Mouse (Mus musculus): Measurements from ENCODE around the gene Slc4a1. TPM values are rescaled to one million over a fixed set of nuclear protein-coding genes. Genes with fewer than 3 reads are reported as not detected.

The Slc4a1 gene
- polyA plus RNA-seq, 1 experiment: 0.60 TPM

DNA sequence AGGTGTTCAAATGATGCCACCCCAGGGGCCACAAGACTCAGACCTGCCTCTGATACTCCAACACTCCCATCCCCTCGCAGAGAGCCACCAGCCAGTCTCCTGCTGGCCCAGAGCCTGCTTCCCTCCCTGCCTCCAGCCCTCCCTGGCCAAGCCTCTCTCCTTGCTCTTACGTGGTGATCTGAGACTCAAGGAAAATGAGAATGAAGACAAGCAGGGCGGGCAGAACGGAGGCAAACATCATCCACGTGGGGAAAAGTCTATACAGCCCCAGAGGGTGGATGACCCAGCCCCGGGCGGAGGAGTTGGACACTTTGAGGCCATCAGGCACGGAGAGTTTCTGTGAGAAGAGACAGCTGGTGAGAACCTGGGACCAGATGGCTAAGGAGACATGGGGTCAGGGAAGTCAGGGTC is 13.0 kb downstream of the Slc4a1 start:
- no peak for DNase-seq (ENCODE audit: extremely low spot score in 1 of 2, low spot score in 1 of 2)

DNA sequence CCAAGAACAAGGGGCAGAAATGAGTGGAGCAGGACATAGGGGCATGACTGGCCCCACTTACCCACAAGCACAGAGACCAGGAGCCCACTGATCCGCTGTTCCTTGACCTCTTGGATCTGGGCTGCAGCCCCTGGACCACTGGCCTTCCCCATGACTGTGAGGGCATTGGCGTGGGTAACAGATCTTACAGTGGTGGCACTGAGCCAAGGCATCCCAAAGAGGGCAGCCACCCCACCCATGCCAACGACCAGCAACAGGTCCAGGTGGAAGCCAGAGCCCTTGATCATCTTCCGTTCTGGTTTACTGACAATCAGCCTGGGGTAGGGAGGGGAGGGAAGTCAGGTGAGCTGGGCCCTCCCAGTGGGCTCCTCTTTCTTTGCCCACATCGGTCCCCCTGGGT is 13.6 kb downstream of the Slc4a1 start:
- no peak for DNase-seq (ENCODE audit: extremely low spot score in 1 of 2, low spot score in 1 of 2)

DNA sequence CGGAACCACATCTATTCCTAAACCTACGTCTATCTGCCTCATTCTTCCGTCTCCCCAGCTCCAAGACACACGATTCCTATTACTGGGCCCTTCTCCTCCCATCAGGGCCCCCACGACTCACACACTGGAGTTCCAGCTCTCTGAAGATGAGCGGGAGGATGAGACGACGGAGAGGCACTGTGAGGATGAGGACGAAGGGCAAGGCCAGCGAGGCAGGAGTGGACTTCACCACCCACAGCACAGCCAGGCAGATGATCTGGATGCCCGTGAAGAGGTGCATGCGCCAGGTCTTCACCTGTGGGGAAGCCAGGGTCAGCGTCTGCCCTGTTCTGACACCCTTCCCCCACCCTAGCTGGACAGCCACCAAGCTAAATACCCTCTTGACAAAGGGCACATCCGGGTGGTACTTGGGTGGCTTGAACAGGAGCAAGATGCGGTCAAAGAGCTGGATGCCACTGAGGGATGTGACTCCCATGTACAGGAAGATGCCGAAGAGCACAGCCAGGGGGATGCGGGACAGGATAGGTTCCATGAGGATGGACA is 15.0 kb downstream of the Slc4a1 start:
- DNase-seq (ENCODE audit: extremely low spot score in 1 of 2, low spot score in 1 of 2): no peak

DNA sequence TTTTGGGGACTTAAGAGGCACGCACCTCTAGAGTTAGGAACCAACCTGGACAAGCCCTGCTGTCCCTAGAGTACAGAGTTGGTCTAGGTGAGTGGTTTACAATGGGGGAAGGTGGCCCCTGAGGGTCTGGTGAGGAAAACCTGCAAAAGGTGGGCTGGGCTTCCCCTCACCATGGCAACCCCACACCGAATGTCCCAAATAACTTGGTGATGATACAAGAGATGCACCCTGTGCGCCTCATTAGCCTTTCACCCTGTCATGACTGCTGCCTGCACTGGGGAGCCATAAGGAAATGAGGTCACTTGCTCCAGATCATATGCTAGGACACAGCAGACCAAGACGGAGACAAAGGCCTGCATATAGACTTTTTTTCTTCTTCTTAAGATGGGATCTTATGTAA is 15.6 kb downstream of the Slc4a1 start:
- DNase-seq (ENCODE audit: extremely low spot score in 1 of 2, low spot score in 1 of 2): no peak

DNA sequence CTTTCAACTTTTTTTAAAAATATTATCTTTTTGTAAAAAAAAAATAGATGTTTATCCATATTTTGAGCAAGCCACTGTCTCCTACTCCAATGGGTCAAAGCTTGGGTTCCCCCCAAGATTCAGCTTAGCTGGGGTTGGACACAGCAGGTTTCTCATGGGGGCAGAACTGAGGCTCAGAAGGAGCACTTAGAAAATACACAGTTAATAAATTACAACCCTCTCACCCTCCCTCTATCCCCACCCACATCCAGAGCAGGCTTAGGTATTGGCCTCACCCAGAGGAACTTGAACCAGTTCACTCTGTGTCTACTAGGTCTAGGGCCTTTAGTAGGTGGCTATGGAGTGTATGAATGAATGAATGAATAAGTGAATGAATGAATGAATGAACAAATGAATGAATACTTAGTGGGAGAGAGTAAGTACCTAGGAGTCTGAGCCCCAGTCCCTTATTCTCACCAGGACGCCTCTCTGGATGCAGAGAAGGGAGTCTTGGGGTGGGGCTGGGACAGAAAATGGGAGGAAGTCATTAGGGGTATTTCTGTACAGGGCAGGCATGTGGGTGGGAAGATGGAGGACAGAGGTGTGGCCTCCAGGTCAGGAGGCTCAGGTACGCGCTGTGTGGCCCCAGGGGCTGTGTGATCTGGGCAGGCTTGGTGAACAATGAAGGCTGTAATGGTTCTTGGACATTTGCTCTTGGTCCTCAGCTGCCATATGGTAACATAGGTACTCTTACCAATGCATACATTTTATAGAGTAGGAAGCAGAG is 16.6 kb downstream of the Slc4a1 start:
- no peak for DNase-seq (ENCODE audit: extremely low spot score in 1 of 2, low spot score in 1 of 2)

DNA sequence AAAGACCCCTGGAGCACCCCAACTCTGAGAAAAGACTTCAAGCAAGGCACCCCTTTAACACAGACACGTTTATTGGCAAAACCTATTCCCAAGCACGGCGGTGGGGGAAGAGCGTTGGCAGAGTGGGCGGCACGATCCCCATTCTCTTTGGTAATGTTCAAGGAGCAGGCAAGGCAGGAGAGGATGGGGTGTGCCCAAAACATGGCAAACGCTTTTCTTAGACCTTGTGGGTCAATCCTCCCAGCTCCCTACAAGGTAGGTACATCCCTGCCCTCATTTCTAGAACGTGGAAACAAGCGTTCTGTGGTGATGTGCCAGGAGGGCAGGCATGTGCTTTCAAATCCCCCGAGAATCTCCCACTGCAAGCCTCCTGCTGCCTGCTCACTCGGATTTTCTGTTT is 17.2 kb downstream of the Slc4a1 start:
- DNase-seq (ENCODE audit: extremely low spot score in 1 of 2, low spot score in 1 of 2): no peak

DNA sequence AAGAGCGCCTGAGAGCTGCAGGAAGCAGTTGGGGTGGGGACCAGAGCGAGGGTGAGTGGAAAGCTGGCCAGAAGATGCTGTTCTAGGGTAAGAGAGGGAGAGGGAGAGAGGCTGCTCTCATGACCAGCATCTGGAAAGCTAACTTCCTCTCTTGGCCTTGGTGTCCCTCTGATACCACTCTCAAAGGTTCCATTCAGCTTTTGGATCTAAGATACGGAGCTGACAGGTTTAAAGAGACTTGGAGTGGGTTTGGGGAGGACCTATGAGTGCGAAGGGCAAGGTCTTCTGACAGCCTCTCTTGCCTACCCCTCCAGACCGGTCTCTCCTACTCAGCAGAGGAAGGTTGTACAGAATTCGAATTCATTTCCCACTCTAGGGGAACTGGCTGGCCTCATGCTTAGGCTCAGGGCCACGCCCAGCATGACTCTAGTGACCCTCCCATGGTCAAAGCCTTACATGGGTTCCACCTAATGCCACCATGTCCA is 17.9 kb downstream of the Slc4a1 start:
- no peak for DNase-seq (ENCODE audit: extremely low spot score in 1 of 2, low spot score in 1 of 2)

DNA sequence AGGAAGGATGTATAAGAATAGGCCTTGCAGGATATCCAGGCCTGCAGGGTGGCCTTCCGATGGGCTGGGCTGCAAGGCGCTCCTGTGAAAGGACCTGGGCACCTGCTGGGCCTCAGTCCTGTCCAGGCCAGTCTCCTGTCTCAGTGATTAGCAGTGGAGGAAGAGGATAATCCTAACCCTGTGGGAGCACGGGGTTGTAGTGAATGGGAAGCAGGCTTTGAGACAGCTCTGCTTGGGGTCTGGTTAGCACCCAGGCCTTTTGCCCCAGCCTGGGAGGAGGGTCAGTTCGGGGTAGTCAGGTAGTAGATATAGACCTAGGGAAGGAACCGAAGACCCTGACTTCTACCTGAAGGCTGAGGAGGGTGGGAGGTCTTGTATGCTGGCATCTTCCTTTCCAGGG is 18.3 kb downstream of the Slc4a1 start:
- no peak for DNase-seq (ENCODE audit: extremely low spot score in 1 of 2, low spot score in 1 of 2)

DNA sequence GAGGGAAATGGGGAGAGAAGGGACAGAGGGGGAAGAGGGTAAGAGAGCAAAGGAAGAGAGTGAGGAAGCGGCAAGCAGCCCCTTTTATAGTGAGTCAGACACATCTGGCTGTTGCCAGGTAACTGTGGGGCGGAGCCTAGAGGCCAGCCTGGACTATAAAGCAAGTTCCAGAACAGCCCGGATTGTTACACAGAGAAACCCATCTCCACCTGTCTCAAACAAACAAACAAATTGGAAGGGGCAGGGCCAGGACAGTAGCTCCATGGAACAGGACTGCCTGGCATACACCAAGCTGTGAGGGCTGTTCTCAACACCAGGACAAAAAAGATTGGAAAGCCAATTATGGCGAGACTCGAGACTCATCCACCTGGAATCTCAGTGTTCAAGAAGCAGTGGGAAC is 19.1 kb downstream of the Slc4a1 start:
- no peak for DNase-seq (ENCODE audit: extremely low spot score in 1 of 2, low spot score in 1 of 2)

DNA sequence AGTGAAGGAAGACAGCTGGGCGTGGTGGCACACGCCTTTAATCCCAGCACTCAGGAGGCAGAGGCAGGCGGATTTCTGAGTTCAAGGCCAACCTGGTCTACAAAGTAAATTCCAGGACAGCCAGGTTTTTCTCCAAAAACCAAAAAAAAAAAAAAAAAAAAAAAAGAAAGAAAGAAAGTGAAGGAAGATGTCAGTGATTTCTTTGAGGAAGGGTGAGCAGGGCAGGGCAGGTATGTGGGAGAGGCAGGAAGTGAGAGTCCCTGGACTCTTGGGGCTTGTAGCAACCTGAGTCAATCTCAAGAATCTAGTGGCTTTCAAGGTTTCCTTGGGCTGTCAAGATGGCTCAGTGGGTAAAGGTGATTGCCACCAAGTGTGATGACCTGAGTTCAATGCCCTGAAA is 21.5 kb downstream of the Slc4a1 start:
- DNase-seq (ENCODE audit: extremely low spot score in 1 of 2, low spot score in 1 of 2): no peak

DNA sequence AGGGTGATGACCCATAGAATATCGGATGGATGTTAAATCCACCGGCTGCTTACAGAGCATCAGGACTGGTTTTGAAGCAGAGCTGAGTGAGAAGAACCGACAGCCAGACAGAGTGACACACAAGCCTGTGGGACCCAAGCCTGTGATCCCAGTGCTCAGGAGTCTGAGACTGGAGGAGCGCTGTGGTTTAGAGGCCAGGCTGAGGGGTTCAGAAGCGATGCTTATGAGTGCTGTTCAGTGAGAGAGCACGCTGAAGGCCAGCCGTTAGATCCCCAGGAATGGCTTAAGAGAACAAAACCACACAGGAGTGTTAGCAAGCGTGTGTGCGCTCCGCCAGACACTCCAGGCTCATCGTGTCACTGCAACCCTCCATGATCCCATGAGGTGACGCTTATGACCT is 23.3 kb downstream of the Slc4a1 start:
- DNase-seq (ENCODE audit: extremely low spot score in 1 of 2, low spot score in 1 of 2): no peak

DNA sequence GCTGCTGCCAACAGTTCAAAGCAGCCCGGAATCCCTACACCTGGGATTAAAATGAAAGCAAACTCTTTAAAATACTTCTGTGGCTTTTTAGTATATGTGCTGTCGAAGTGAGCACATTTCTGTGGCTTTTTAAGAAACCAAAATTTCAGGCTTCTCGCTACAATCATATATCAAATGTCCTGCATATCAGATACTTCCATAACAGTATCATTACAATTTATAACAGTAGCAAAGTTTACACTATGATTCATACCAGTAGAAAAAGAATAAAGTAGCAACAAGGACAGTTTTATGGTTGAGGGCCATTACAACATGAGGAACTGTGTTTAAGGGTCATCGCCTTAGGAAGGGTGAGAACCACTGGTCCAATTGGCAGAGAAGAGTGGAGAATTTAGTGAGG is 24.9 kb downstream of the Slc4a1 start:
- no peak for DNase-seq (ENCODE audit: extremely low spot score in 1 of 2, low spot score in 1 of 2)

DNA sequence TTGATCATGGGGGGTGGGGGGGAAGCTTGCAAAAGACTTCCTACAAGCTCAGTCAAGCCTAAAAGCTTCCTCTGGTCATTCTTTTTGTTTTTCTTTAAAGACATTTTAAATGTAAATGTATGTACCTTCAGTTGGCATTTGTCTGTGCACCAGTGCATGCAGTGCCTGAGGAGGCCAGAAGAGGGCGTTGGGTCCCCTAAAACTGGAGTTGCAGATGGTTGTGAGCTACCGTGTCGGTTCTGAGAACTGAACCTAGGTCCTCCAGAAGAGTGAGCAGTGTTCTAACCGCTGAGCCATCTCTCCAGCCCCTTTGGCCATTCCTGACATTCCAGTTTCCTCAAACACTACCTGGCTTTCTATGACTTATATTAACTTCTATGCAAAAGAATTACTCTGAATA is 26.4 kb downstream of the Slc4a1 start:
- no peak for DNase-seq (ENCODE audit: extremely low spot score in 1 of 2, low spot score in 1 of 2)

DNA sequence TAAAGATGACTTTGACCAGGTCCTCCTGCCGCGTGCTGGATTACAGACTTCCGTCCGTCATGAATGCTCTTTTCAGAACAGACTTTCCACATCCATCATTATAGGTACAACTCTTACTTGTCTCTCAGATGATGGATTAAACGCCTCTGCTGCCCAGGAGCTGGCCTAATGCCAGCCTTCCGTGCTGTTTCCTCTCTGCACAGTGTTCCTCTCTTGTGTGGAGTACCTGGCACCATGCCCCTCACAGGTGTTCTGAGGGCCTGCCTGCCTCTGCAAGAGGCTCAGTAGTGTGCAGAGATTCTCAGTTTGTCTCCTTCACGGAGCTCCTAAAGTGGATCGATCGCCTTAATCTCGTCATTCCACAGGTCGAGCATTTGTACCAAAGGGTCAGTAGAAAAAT is 26.8 kb downstream of the Slc4a1 start:
- no peak for DNase-seq (ENCODE audit: extremely low spot score in 1 of 2, low spot score in 1 of 2)

DNA sequence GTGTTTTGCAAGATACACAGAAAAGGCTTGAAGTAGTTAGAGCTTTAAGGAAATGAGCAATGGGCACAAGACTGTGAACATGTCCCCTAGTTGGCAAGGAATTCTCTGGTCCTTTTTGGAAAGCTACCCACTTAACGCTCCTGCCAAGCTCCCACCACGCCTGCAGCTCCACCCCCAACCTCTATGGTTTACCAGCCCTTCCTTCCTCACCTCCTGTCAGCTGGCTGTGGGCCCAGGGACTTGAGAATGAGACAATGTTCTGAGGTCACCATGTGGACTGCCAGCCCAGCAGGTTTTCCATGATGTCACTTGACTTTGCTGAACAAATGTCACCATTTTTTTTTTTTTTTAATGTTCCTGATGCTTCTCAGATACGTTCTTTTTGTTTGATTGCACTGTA is 27.4 kb downstream of the Slc4a1 start:
- peak in 1 of 2 experiments; percentile 78 for DNase-seq (ENCODE audit: extremely low spot score in 1 of 2, low spot score in 1 of 2)

DNA sequence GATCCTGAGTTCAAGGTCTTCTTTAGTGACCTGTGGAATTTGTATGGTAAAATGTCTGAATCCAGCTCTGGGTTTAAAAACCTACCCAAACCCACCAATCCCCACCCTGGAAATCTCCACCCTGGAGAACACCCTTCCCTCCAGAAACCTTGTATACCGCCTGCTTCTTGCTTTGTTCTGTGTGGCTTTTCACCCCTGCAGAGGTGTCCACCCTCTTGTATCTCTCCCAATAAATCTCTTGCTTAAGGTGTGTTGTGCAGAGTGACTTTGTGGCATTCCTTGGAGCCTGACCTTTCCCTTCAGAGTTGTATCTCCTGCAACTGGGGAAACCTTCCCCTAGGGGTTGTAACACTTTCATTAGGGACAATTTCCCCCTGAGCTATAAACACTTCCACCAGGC is 28.1 kb downstream of the Slc4a1 start:
- DNase-seq (ENCODE audit: extremely low spot score in 1 of 2, low spot score in 1 of 2): no peak

DNA sequence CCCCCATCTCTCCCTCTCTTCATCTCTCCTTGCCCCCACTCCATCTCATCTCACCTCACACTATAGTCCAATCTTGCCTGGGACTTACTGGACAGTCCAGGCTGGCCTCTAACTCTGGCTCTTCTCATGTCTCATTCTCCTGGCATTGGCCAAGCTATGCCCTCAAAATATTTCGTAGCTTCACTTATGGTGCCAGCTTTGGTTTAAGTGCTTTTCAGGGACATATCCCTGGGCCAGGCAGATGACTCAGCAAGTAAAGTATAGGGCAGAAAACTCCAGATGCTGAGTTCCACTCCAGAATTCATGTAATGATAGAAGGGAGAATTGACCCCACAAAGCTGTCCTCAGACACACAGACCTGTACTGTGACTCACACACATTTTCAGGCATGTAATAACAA is 29.8 kb downstream of the Slc4a1 start:
- no peak for DNase-seq (ENCODE audit: extremely low spot score in 1 of 2, low spot score in 1 of 2)

DNA sequence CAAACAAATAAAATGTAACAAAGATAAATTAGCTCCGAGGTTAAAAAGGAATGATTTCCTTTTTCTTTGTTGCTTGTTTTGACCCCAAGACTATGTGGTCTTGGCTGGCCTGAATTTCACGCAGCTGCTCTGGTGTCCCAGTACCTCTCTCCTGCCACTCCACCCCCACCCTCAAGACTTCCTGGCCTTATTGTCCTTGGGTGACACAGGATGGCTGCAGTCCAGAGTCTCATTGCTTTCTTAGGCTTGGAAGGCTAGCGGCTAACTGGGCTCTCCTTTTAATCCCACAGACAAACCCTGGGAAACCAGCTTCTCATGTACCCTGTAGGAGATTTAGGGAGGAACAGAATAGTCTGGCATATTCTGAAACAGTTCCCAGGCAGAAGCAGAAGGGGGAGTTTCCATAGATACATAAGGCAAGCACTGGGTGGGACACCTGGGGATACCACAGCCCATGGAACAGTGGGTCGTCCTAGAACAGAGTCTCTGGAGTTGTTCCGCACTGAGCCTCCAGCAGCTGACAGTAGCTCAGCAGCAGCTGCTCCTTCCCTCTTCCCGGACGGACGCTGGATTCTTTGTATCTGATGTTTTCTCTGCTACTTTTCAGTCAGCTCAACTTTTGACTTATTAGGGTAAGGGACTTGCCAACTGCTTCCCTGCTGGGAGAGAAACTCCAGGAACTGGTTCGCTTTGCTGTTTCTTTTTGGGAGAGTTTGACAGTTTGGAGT is 30.9 kb downstream of the Slc4a1 start:
- no peak for DNase-seq (ENCODE audit: extremely low spot score in 1 of 2, low spot score in 1 of 2)

DNA sequence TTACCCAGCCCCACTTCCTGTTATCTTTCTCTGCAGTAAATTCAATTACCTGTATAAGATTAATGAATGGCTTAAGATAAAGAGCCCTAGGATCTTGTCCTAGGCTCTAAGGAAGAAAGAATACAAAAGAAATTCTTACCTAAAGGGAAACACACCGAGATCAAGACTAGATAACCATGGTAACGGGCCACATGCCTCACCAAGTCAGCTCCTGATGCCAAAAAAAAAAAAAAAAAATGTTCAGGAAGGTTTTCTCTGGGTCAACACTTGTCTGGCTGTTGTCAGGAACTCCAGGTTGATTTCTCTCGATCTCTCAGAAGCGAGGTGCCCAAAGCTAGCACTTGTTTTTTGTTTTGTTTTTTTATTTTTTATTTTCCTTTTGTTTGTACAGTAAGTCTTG is 32.0 kb downstream of the Slc4a1 start:
- no peak for DNase-seq (ENCODE audit: extremely low spot score in 1 of 2, low spot score in 1 of 2)

DNA sequence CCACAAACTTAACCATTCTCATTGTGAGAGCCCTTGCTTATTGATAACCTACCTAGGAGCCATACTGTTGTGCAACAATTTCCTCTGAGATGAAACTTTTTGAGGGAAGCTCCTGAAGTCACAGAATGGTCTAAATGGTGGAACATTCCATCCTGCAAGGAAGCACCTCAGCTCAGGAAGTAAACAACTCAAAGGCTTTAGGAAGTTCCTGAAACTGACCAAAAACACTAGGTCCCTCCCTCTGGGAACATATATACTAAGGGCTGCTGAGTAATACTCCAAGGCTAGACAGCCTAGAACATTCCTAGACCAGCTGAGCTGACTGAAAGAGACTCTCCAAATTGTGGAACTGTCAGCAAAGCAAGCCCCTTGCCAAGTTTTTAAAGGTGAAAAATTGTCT is 32.9 kb downstream of the Slc4a1 start:
- DNase-seq (ENCODE audit: extremely low spot score in 1 of 2, low spot score in 1 of 2): no peak

DNA sequence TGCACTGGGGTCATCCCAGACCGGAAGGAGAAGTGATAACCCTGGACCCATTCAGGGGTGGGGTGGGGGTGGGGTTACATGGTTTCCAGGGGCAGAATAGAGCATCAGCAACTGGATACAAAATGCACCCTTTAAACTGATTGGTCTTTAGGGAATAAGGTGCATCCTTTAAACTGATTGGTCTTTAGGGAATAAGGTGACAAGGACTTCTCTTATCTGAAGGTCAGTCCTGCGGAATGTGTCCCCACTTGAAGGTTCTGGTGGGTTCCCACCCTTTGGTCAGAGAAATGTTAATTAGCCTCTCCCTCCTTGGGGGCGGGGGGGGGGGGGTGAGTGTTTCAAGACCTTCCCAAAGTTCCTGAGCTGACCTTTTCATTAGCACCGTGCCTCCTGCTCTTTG is 34.2 kb downstream of the Slc4a1 start:
- no peak for DNase-seq (ENCODE audit: extremely low spot score in 1 of 2, low spot score in 1 of 2)

DNA sequence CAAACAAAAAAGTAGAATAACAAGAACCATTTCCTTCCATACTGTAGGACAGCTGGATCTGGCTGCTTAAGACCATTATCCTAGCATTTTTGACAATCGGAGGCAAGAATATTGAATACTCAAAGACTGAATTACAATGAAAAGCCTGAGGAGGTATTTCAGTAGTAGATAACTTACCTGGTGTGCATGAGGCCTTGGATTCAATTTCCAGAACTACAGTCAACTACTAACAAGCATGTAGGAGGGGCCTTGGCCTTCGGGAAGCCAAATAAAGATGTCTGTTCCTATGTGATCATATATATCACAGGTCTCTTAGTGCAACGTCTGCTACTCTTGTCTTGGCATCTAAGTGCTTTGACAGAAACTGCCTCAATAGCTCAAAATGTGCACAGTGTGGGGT is 36.0 kb downstream of the Slc4a1 start:
- DNase-seq (ENCODE audit: extremely low spot score in 1 of 2, low spot score in 1 of 2): no peak
